Mouse (Mus musculus): ENCODE data around the gene Gsta1.

- TF ChIP-seq CTCF (IDR thresholded peaks at IDR 0.05; ENCODE audit: extremely low read depth, insufficient read depth, insufficient read length, insufficient replicate concordance) (no peak), POLR2A (IDR thresholded peaks at IDR 0.05; ENCODE audit: low read depth, low read length) (no peak)
These were observed 32.7 kb upstream of the Gsta1 start for GRCm38 (mm10) chr9:78197801-78198200.

All from spleen, adult 2 months (tissue).